In the genomic region with DNA sequence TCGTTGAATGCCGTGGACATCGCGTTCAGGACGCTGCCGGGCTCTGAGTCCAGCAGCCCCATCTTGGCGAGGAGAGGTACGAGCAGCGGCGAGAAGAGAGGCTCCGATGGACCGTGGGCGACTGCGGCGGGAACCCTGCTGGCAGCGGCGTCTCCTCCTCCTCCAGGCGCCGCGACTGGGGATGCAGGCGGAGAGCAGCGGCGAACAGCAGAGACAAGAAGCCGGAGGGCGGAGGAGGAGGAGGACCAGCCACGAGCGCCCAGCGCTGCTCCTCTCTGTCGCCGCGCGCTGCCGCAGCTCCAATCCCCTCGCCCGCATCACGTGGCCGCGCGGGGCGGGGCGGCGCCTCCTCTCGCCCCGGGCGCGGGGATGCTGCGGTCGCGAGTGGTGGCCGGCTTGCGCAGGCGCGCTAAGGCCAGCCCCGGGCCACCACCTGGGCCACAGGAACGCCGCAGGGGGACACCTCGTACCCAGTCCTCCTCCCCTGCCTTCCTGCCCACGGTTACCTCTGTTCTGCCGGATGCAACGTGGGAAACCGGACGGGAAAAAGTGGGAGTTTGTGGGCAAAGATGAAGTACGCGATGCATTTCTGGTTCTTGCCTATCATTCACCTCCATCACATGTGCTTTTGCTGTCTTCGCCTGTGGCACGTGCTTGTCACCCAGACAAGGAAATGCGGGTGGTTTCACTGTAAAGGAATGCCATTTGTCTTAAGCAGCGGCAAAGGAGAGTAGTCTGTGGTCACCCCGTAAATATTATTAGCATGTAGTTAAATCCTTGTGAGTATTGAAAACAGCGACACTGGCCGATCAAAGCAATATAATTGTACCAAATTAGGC, we compare ENCODE assay signal across 8 mouse cellular contexts. TPM values are rescaled to one million over a fixed set of nuclear protein-coding genes. Genes with fewer than 3 reads are reported as not detected.
A peak's percentile ranks its signal among the peaks of the same experiment; 100 is the strongest.
DNase-seq lines count a peak whose midpoint lies in the region; ATAC-seq and TF ChIP-seq lines count a peak whose summit lies in the region.

Gene Elovl4, minus strand, starts transcription at position 301 of the 839 bp plus-strand sequence.

- peaks cover 48% of the 10 kb centered on the region for H3K27me3 ChIP-seq in erythroblast, embryonic 14.5 days (ENCODE audit: control insufficient read depth)
- H3K27me3 ChIP-seq in embryonic facial prominence, embryonic 10.5 days (replicated peaks; ENCODE audit: low read depth, poor library complexity, severe bottlenecking): peaks cover 33% of the 10 kb centered on the region
- H3K27me3 ChIP-seq in intestine, postnatal 0 days (replicated peaks; ENCODE audit: control insufficient read depth, insufficient read depth, low read length): peaks cover 25% of the 10 kb centered on the region

- no peak for ATAC-seq in erythroblast, adult 5-6 weeks (replicated peaks; ENCODE audit: low FRiP score, poor library complexity, severe bottlenecking)
- ATAC-seq in intestine, postnatal 0 days: peak; percentile 51; the same call in 1 of the 2 replicates

- 2% methylated on average over 71 of the region's 71 CpGs for WGBS in embryonic facial prominence, embryonic 10.5 days
- WGBS in intestine, postnatal 0 days: 2% methylated on average over 65 of the region's 71 CpGs

- no peaks in the 10 kb centered on the region for H3K36me3 ChIP-seq in erythroblast, embryonic 14.5 days (ENCODE audit: control insufficient read depth)
- H3K36me3 ChIP-seq in embryonic facial prominence, embryonic 10.5 days (replicated peaks): no peaks in the 10 kb centered on the region
- H3K36me3 ChIP-seq in intestine, postnatal 0 days (ENCODE audit: control insufficient read depth, insufficient read depth): no peaks in the 10 kb centered on the region

- H3K4me3 ChIP-seq in erythroblast, embryonic 14.5 days (replicated peaks): peak within 1 kb of the TSS; percentile 40
- peak within 1 kb of the TSS; percentile 81 for H3K4me3 ChIP-seq in embryonic facial prominence, embryonic 10.5 days
- peak within 1 kb of the TSS; percentile 57 for H3K4me3 ChIP-seq in intestine, postnatal 0 days (ENCODE audit: low read depth, low read length)

- H3K9ac ChIP-seq in intestine, postnatal 0 days (ENCODE audit: low read depth, low read length): peak within 1 kb of the TSS; percentile 34; the same call in 1 of the 2 replicates

- H3K4me2 ChIP-seq in intestine, postnatal 0 days (replicated peaks; ENCODE audit: low read depth): peak within 1 kb of the TSS; percentile 94

- H3K9me3 ChIP-seq in erythroblast, embryonic 14.5 days (ENCODE audit: control insufficient read depth, low read length): peaks cover 4% of the 10 kb centered on the region; the same call in 1 of the 2 replicates
- H3K9me3 ChIP-seq in embryonic facial prominence, embryonic 10.5 days: no peaks in the 10 kb centered on the region
- H3K9me3 ChIP-seq in intestine, postnatal 0 days (ENCODE audit: control insufficient read depth): no peaks in the 10 kb centered on the region

- no peak for TF ChIP-seq CTCF in intestine, postnatal 0 days (IDR thresholded peaks at IDR 0.05; ENCODE audit: low read depth)

- H3K27ac ChIP-seq in embryonic facial prominence, embryonic 10.5 days (replicated peaks): peak within 1 kb of the TSS; percentile 81
- H3K27ac ChIP-seq in intestine, postnatal 0 days (ENCODE audit: low read depth, low read length): no peak within 1 kb of the TSS

- peaks cover 6% of the 10 kb centered on the region for H3K4me1 ChIP-seq in erythroblast, embryonic 14.5 days (ENCODE audit: control insufficient read depth)
- H3K4me1 ChIP-seq in embryonic facial prominence, embryonic 10.5 days: peaks cover 26% of the 10 kb centered on the region
- H3K4me1 ChIP-seq in intestine, postnatal 0 days (replicated peaks; ENCODE audit: control insufficient read depth, insufficient read depth, low read length): 0 out of 2 replicates have a peak, but pooled peaks cover 5% of the 10 kb centered on the region

- intact Hi-C loops in left cerebral cortex, postnatal 36 days (cut with DNase I): loop anchor here (1.0 to 2.0 kb wide), 2 partner anchors 28 to 101 kb away; partner anchors contain the start of gene Ttk

- DNase-seq in embryonic facial prominence, embryonic 10.5 days (ENCODE audit: low spot score): peak; percentile 84
- peak; percentile 95 for DNase-seq in heart, adult 11 months
- peak; percentile 89 to 96 for DNase-seq in left cerebral cortex, postnatal 36 days (ENCODE audit: low spot score in 2 of 2)
- peak; percentile 79 for DNase-seq in mesoderm, embryonic 11.5 days (ENCODE audit: low read depth, low spot score)
- peak; percentile 87 for DNase-seq in right cerebral cortex, postnatal 14 days

RNA-seq across cellular contexts. Expression of gene Elovl4, which starts in this region (rescaled TPM):
- not detected in 2 replicates for polyA plus RNA-seq in erythroblast, embryonic 14.5 days (2012)
- not detected in 2 replicates for total RNA-seq in erythroblast, adult 5-6 weeks (2015; ENCODE audit: low replicate concordance)
- not detected in 2 replicates for total RNA-seq in erythroblast, adult 5-6 weeks (2017; ENCODE audit: low replicate concordance)
- polyA plus RNA-seq in embryonic facial prominence, embryonic 10.5 days (2016; fragmentation: Nextera tagmentation; extraction: Ambion mirVana): 22.2 and 22.9 TPM in 2 replicates
- polyA plus RNA-seq in intestine, postnatal 0 days (2015; fragmentation: Nextera tagmentation; extraction: Ambion mirVana): 3.0 and 3.1 TPM in 2 replicates
- total RNA-seq in left cerebral cortex, postnatal 36 days (2021): 10 to 100 TPM; 70.8 to 78.0 TPM

Comparison
In these comparisons a context has a peak if more than half of its experiments do, and no peak if none do; other contexts are left out.
1. RNA of gene Elovl4 (total RNA-seq): 70.8 to 78.0 TPM in left cerebral cortex, postnatal 36 days; not detected in erythroblast, adult 5-6 weeks; every median in the first group is over 10 times any median in the second.
2. Peak in every context shown above with its lines, with median percentiles within 50 percentile points of each other: H3K4me3 ChIP-seq and DNase-seq.